Mouse (Mus musculus): ENCODE results near the gene Gm10322. TPM values are rescaled to one million over a fixed set of nuclear protein-coding genes. Genes with fewer than 3 reads are reported as not detected.

The Gm10322 gene
- polyA plus RNA-seq, 1 experiment: not detected

DNA sequence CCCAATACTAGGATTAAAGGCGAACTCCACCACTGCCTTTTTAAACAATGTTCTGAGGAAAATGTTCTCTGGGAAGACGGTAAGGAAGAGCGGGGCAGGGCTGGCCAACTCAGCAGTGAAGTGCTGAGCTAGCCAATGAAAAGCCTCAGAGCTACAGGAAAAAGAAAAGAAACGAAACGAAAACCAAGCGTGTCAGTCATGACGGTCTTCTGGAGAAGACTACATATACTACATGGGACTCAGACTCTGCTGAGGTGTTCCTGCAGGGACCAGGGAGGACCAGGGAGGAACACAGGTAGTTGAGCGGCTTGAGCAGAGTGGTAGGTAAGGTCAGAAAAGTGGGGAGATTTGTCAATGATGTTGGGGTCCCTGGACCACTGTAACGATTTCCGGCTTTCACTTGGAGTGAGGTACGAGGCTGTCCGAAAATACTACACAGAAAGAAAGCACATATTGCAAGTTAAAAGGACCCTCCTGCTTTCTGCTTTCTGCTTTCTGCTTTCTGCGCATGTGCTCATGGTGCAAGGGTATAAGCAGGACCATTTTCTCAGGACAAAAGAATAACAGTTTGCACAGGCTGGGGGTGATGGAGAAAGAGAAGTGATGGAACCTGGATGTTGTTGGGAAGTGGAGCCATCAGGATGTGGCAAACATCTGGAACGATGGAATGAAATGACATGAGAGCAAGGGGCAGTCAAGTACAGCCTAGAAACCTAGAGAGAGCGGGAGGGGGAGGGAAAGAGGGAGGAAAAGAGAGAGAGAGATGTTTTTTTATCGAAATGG is 21.1 kb downstream of the Gm10322 start:
- no peak overlapping the region for H3K9ac ChIP-seq (ENCODE audit: low read depth, poor library complexity, severe bottlenecking)
- H3K4me1 ChIP-seq (ENCODE audit: control insufficient read depth, insufficient read depth, low read length): no peaks in the 10 kb centered on the region
- H3K9me3 ChIP-seq (replicated peaks; ENCODE audit: control insufficient read depth, insufficient read depth, low read length, poor library complexity, severe bottlenecking): no peaks in the 10 kb centered on the region
- no peak for TF ChIP-seq CTCF (IDR thresholded peaks at IDR 0.05; ENCODE audit: low read depth, low read length)
- no peaks in the 10 kb centered on the region for H3K36me3 ChIP-seq (ENCODE audit: control insufficient read depth, insufficient read depth, low read length, poor library complexity, severe bottlenecking)
- H3K4me3 ChIP-seq (ENCODE audit: low read depth, low read length): no peak overlapping the region
- H3K27me3 ChIP-seq (ENCODE audit: control insufficient read depth, insufficient read depth, low read length, poor library complexity, severe bottlenecking): no peaks in the 10 kb centered on the region
- H3K27ac ChIP-seq (ENCODE audit: insufficient read depth, low read length): no peak overlapping the region

DNA sequence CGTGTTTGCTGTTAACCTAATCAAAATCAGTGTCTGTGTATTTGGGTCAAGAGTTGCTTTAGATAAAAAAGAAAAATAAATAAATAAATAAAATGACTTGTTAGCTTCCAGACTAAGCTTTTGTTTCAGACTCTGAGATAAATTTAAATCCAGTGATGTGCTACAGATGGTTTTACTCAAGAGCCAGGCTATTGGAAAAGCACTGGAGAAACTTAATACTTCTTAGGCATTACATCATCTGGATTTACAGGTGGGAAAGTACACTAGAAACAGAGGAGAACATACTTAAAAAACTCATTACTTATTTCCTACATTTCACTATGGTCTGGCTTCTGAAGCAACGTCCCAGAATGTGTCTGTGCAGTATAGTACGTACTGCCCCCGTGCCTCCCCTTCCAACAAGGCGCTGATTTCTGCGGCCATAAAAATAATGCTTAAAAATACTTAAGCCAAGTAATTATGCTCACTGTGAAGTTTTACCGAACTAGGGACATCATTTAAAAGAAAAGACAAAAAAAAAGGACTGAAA is 21.8 kb downstream of the Gm10322 start:
- no peaks in the 10 kb centered on the region for H3K9me3 ChIP-seq (replicated peaks; ENCODE audit: control insufficient read depth, insufficient read depth, low read length, poor library complexity, severe bottlenecking)
- no peaks in the 10 kb centered on the region for H3K4me1 ChIP-seq (ENCODE audit: control insufficient read depth, insufficient read depth, low read length)
- H3K9ac ChIP-seq (ENCODE audit: low read depth, poor library complexity, severe bottlenecking): no peak overlapping the region
- H3K27me3 ChIP-seq (ENCODE audit: control insufficient read depth, insufficient read depth, low read length, poor library complexity, severe bottlenecking): no peaks in the 10 kb centered on the region
- TF ChIP-seq POLR2A (IDR thresholded peaks at IDR 0.05; ENCODE audit: insufficient read depth, low read length) (no peak), EP300 (IDR thresholded peaks at IDR 0.05; ENCODE audit: insufficient read depth, low read depth, low read length) (no peak), CTCF (IDR thresholded peaks at IDR 0.05; ENCODE audit: low read depth, low read length) (no peak)
- H3K4me3 ChIP-seq (ENCODE audit: low read depth, low read length): no peak overlapping the region
- H3K36me3 ChIP-seq (ENCODE audit: control insufficient read depth, insufficient read depth, low read length, poor library complexity, severe bottlenecking): no peaks in the 10 kb centered on the region
- H3K27ac ChIP-seq (ENCODE audit: insufficient read depth, low read length): no peak overlapping the region

DNA sequence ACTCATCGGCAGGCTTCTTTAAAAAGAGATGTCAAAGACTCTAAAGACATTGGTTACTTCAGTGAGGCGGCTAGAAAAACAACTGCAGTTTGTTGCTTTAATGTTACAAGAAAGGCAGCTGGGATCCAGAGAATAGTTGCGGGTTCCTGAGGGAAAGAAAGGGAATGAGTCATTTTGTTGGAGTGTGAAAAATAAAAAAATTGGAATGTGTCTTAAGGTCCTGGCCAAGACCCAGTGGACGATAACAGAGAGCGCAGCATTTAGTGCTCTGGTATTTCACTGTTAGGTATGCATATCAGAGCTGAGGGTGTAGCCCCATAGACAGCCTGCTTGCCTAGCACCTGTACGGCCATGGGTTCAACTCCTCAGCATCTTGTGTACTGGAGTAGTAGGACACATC is 22.7 kb downstream of the Gm10322 start:
- H3K4me3 ChIP-seq (ENCODE audit: low read depth, low read length): no peak overlapping the region
- no peak overlapping the region for H3K27ac ChIP-seq (ENCODE audit: insufficient read depth, low read length)
- no peak overlapping the region for H3K9ac ChIP-seq (ENCODE audit: low read depth, poor library complexity, severe bottlenecking)
- TF ChIP-seq POLR2A (IDR thresholded peaks at IDR 0.05; ENCODE audit: insufficient read depth, low read length) (no peak), CTCF (IDR thresholded peaks at IDR 0.05; ENCODE audit: low read depth, low read length) (no peak), EP300 (IDR thresholded peaks at IDR 0.05; ENCODE audit: insufficient read depth, low read depth, low read length) (no peak)
- H3K36me3 ChIP-seq (ENCODE audit: control insufficient read depth, insufficient read depth, low read length, poor library complexity, severe bottlenecking): no peaks in the 10 kb centered on the region
- H3K9me3 ChIP-seq (replicated peaks; ENCODE audit: control insufficient read depth, insufficient read depth, low read length, poor library complexity, severe bottlenecking): no peaks in the 10 kb centered on the region
- no peaks in the 10 kb centered on the region for H3K27me3 ChIP-seq (ENCODE audit: control insufficient read depth, insufficient read depth, low read length, poor library complexity, severe bottlenecking)
- H3K4me1 ChIP-seq (ENCODE audit: control insufficient read depth, insufficient read depth, low read length): no peaks in the 10 kb centered on the region

DNA sequence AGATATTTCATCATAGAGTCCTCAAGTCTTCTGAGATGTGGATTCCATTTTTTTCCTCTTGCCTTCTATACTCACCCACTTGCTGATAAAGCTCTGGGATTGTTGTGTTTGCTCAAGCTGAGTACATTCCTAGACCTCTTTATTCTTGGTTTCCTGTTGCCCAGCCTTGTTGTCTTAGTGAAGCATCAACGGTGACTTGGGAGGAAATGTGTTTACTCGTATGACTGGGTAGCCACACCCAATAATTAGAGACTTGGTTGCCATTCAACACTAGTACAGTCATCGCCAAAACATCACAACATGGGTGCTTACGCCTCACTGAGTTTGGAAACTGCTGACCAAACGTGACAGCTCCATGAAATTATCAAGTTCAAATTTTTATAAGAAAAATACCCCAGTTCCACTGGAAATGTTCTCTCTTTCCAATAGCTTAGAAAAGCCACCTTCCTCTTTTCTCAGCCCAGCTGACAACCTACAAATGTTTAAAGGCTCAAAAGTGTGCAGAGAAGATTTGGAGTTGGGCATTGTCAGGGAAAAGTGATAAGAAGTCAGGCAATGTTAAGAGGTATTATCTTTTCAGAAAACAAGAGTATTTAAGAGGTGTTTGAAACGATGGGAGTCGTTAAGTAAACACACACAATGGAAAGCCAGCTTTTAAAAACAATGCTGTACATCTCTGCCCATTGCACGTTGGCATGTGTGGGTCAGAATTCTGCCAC is 27.0 kb downstream of the Gm10322 start:
- Histone ChIP-seq H3K36me3 (ENCODE audit: control insufficient read depth, insufficient read depth, low read length, poor library complexity, severe bottlenecking) (no peaks in the 10 kb centered on the region), H3K9me3 (replicated peaks; ENCODE audit: control insufficient read depth, insufficient read depth, low read length, poor library complexity, severe bottlenecking) (no peaks in the 10 kb centered on the region), H3K27ac (ENCODE audit: insufficient read depth, low read length) (no peak overlapping the region), H3K9ac (ENCODE audit: low read depth, poor library complexity, severe bottlenecking) (no peak overlapping the region), H3K4me1 (ENCODE audit: control insufficient read depth, insufficient read depth, low read length) (no peaks in the 10 kb centered on the region), H3K4me3 (ENCODE audit: low read depth, low read length) (no peak overlapping the region), H3K27me3 (ENCODE audit: control insufficient read depth, insufficient read depth, low read length, poor library complexity, severe bottlenecking) (no peaks in the 10 kb centered on the region)
- TF ChIP-seq CTCF (IDR thresholded peaks at IDR 0.05; ENCODE audit: low read depth, low read length) (no peak), POLR2A (IDR thresholded peaks at IDR 0.05; ENCODE audit: insufficient read depth, low read length) (no peak), EP300 (IDR thresholded peaks at IDR 0.05; ENCODE audit: insufficient read depth, low read depth, low read length) (no peak)

DNA sequence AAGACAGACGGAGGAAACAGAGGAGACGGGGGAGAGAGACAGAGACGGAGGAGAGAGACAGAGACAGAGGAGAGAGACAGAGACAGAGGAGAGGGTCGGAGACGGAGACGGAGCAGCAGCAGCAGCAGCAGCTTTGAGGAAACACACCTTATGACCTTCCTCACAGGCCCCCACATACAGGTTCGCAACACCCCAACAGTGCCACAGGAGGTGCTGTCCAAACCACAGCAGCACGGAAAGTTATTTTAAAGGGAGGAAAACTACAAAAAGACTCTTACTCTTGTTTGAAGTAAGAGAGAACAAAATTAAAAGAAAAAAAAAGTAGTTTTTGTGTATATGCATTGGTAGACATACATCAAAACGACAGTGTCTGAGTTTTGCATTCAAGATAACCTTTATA is 27.8 kb downstream of the Gm10322 start:
- H3K27me3 ChIP-seq (ENCODE audit: control insufficient read depth, insufficient read depth, low read length, poor library complexity, severe bottlenecking): no peaks in the 10 kb centered on the region
- H3K4me3 ChIP-seq (ENCODE audit: low read depth, low read length): no peak overlapping the region
- TF ChIP-seq CTCF (IDR thresholded peaks at IDR 0.05; ENCODE audit: low read depth, low read length) (no peak), POLR2A (IDR thresholded peaks at IDR 0.05; ENCODE audit: insufficient read depth, low read length) (no peak), EP300 (IDR thresholded peaks at IDR 0.05; ENCODE audit: insufficient read depth, low read depth, low read length) (no peak)
- H3K36me3 ChIP-seq (ENCODE audit: control insufficient read depth, insufficient read depth, low read length, poor library complexity, severe bottlenecking): no peaks in the 10 kb centered on the region
- H3K9me3 ChIP-seq (replicated peaks; ENCODE audit: control insufficient read depth, insufficient read depth, low read length, poor library complexity, severe bottlenecking): no peaks in the 10 kb centered on the region
- no peaks in the 10 kb centered on the region for H3K4me1 ChIP-seq (ENCODE audit: control insufficient read depth, insufficient read depth, low read length)
- no peak overlapping the region for H3K27ac ChIP-seq (ENCODE audit: insufficient read depth, low read length)
- no peak overlapping the region for H3K9ac ChIP-seq (ENCODE audit: low read depth, poor library complexity, severe bottlenecking)

DNA sequence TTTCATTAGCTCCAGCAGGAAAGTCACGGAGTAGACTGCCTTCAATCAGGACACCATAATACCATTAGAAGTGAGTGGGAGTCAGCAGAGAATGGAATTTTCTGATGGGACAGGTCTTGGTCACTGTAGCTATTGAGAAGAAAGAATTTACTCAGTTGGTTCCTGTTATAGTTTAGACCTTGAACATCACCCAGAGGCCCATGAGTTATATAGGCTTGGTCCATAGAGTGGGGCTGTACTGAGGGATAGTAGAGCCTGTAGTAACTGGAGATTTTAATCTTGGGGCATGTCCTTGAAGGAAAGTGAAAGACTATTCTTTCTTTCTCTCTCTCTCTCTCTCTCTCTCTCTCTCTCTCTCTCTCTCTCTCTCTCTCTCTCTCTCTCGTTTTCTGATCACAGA is 28.8 kb downstream of the Gm10322 start:
- Histone ChIP-seq H3K9ac (ENCODE audit: low read depth, poor library complexity, severe bottlenecking) (no peak overlapping the region), H3K27ac (ENCODE audit: insufficient read depth, low read length) (no peak overlapping the region), H3K36me3 (ENCODE audit: control insufficient read depth, insufficient read depth, low read length, poor library complexity, severe bottlenecking) (no peaks in the 10 kb centered on the region), H3K4me1 (ENCODE audit: control insufficient read depth, insufficient read depth, low read length) (no peaks in the 10 kb centered on the region), H3K27me3 (ENCODE audit: control insufficient read depth, insufficient read depth, low read length, poor library complexity, severe bottlenecking) (no peaks in the 10 kb centered on the region), H3K4me3 (ENCODE audit: low read depth, low read length) (no peak overlapping the region), H3K9me3 (replicated peaks; ENCODE audit: control insufficient read depth, insufficient read depth, low read length, poor library complexity, severe bottlenecking) (no peaks in the 10 kb centered on the region)
- no peak for TF ChIP-seq CTCF (IDR thresholded peaks at IDR 0.05; ENCODE audit: low read depth, low read length)
- TF ChIP-seq POLR2A (IDR thresholded peaks at IDR 0.05; ENCODE audit: insufficient read depth, low read length): no peak
- TF ChIP-seq EP300 (IDR thresholded peaks at IDR 0.05; ENCODE audit: insufficient read depth, low read depth, low read length): no peak
